Mouse (Mus musculus) testis, adult 10 weeks (tissue): ENCODE results near the gene Dyrk2. TPM values are rescaled to one million over a fixed set of nuclear protein-coding genes. Genes with fewer than 3 reads are reported as not detected.

Source experiments
- polyA plus RNA-seq: library from polyadenylated mRNA; stranded (reverse); fragments of 350-450 nt; fragmentation: Illumina TruSeq; extraction: RNeasy Lipid Tissue Mini Kit (QIAGEN cat#74804); gene quantifications from one replicate; pipeline ENCODE4 v1.2.3, GENCODE M21; 2014; ENCODE audit warnings: low read depth, low replicate concordance

Gene Dyrk2
- 11.5 TPM for polyA plus RNA-seq

GRCm38 (mm10) chr10:118870201-118870980, at the start of gene Dyrk2:
Gene Dyrk2, minus strand, starts transcription at chr10:118870209.

